Mouse (Mus musculus) forebrain, postnatal 0 days (tissue): ENCODE results near the gene Cpne5. TPM values are rescaled to one million over a fixed set of nuclear protein-coding genes. Genes with fewer than 3 reads are reported as not detected.

Source experiments
- ATAC-seq: fragments of 200-750 bp; cut with Nextera tagmentation; 2 replicates; pipeline ENCODE4 v1.8.0; 2017; ENCODE audit warnings: mild to moderate bottlenecking, moderate library complexity
- DNase-seq: peaks from one replicate; pipeline ENCODE4 v3.0.0-alpha.2; 2015
- H3K27ac ChIP-seq: fragments of 300-500 bp; sonication (generic); 2 replicates; pipeline ENCODE4 v1.5.1; 2014; ENCODE audit warnings: low read depth, mild to moderate bottlenecking, antibody characterized with exemption, low read length, moderate library complexity, mixed read lengths
- H3K27me3 ChIP-seq: fragments of 300-500 bp; sonication (generic); 2 replicates; pipeline ENCODE4 v1.6.1; 2014; ENCODE audit warnings: mild to moderate bottlenecking, low read length, mixed read lengths; ENCODE audit not compliant: insufficient read depth
- H3K36me3 ChIP-seq: fragments of 300-500 bp; sonication (generic); 2 replicates; pipeline ENCODE4 v1.6.1; 2014; ENCODE audit warnings: mild to moderate bottlenecking, moderate library complexity; ENCODE audit not compliant: insufficient read depth
- H3K4me1 ChIP-seq: fragments of 300-500 bp; sonication (generic); 2 replicates; pipeline ENCODE4 v1.6.1; 2014; ENCODE audit warnings: antibody characterized with exemption; ENCODE audit not compliant: insufficient read depth
- H3K4me2 ChIP-seq: fragments of 300-500 bp; sonication (generic); 2 replicates; pipeline ENCODE4 v1.6.1; 2014; ENCODE audit warnings: low read depth, mild to moderate bottlenecking, moderate library complexity
- H3K4me3 ChIP-seq: fragments of 300-500 bp; sonication (generic); 2 replicates; pipeline ENCODE4 v1.5.1; 2014; ENCODE audit warnings: low read depth, low read length, mixed read lengths
- H3K9ac ChIP-seq: fragments of 300-500 bp; sonication (generic); 2 replicates; pipeline ENCODE4 v1.6.1; 2014; ENCODE audit warnings: mild to moderate bottlenecking
- H3K9me3 ChIP-seq: fragments of 300-500 bp; sonication (generic); 2 replicates; pipeline ENCODE4 v1.6.1; 2016; ENCODE audit warnings: low read length
- CTCF ChIP-seq: sonication (generic); IDR thresholded peaks from 2 replicates; pipeline ENCODE4 v1.5.1; 2016; ENCODE audit warnings: antibody characterized with exemption, control low read depth, low read depth
- WGBS: fragments of 180-500 bp; shearing (Covaris S2); extraction: QIAGEN DNeasy Blood & Tissue Kit; methylation state at CpG from one replicate; pipeline ENCODE4 v1.1.7; 2014; 5-methylcytosine and 5-hydroxymethylcytosine counted together
- polyA plus RNA-seq: library from polyadenylated mRNA; unstranded; fragments of >200 nt; fragmentation: Nextera tagmentation; extraction: Ambion mirVana; gene quantifications from 2 replicates; pipeline ENCODE4 v1.2.1, GENCODE M21; 2015
- total RNA-seq: library from RNA; depleted of rRNA; stranded (reverse); fragments of >200 nt; gene quantifications from 2 replicates; pipeline ENCODE4 v1.2.3, GENCODE M21; 2014

Cpne5 gene
- total and polyA plus RNA-seq, 2 experiments from 2014 or later = 60.0 to 61.6 TPM

- DNase-seq (no peak), ATAC-seq (no peak)
- no peaks in the 10 kb centered on the region for H3K27me3 ChIP-seq
- no peaks in the 10 kb centered on the region for H3K9me3 ChIP-seq
- no peak for TF ChIP-seq CTCF
- H3K27ac ChIP-seq = no peak overlapping the region
- peaks cover 10% of the 10 kb centered on the region; the same call in 1 of the 2 replicates for H3K4me1 ChIP-seq
- peaks cover 3% of the 10 kb centered on the region; the same call in 1 of the 2 replicates for H3K36me3 ChIP-seq
- WGBS = 65% methylated on average over 10 of the region's 10 CpGs
- H3K4me2 ChIP-seq = no peak overlapping the region
- no peak overlapping the region for H3K4me3 ChIP-seq
- no peak overlapping the region for H3K9ac ChIP-seq
These were observed 65.9 kb downstream of the Cpne5 start for GRCm38 (mm10) chr17:29172062-29172461.

GRCm38 (mm10) chr17:29171001-29171772 lies 66.8 kb downstream of the Cpne5 start:
- Histone ChIP-seq H3K4me2 (no peak overlapping the region), H3K27ac (no peak overlapping the region), H3K27me3 (no peaks in the 10 kb centered on the region), H3K9me3 (no peaks in the 10 kb centered on the region), H3K36me3 (peaks cover 3% of the 10 kb centered on the region; the same call in 1 of the 2 replicates), H3K4me1 (peaks cover 3% of the 10 kb centered on the region; the same call in 1 of the 2 replicates), H3K4me3 (no peak overlapping the region), H3K9ac (no peak overlapping the region)
- 20% methylated on average over 14 of the region's 14 CpGs for WGBS
- TF ChIP-seq CTCF = peak; percentile 92
- peak; percentile 82 for ATAC-seq
- DNase-seq = peak; percentile 82

- no peak for TF ChIP-seq CTCF
- 77% methylated on average over 14 of the region's 14 CpGs for WGBS
These were observed 67.5 kb downstream of the Cpne5 start for GRCm38 (mm10) chr17:29170431-29171000.

GRCm38 (mm10) chr17:29168996-29169601 lies 68.9 kb downstream of the Cpne5 start:
- no peaks in the 10 kb centered on the region for H3K27me3 ChIP-seq
- H3K4me2 ChIP-seq = no peak overlapping the region
- ATAC-seq (no peak), DNase-seq (no peak)
- WGBS = 74% methylated on average over 12 of the region's 12 CpGs
- H3K9ac ChIP-seq = no peak overlapping the region
- H3K4me3 ChIP-seq = no peak overlapping the region
- H3K9me3 ChIP-seq = no peaks in the 10 kb centered on the region
- H3K27ac ChIP-seq = no peak overlapping the region
- H3K36me3 ChIP-seq = peaks cover 3% of the 10 kb centered on the region; the same call in 1 of the 2 replicates
- H3K4me1 ChIP-seq = 0 out of 2 replicates have a peak, but pooled peaks cover 4% of the 10 kb centered on the region
- peak; percentile 57 for TF ChIP-seq CTCF

More at GRCm38 (mm10) chr17:29170431-29171000, 67.5 kb downstream of the Cpne5 start:
- Histone ChIP-seq H3K4me2 (no peak overlapping the region), H3K4me1 (no peaks in the 10 kb centered on the region), H3K36me3 (peaks cover 3% of the 10 kb centered on the region; the same call in 1 of the 2 replicates), H3K9me3 (no peaks in the 10 kb centered on the region), H3K27me3 (no peaks in the 10 kb centered on the region), H3K4me3 (no peak overlapping the region), H3K27ac (no peak overlapping the region), H3K9ac (no peak overlapping the region)
- ATAC-seq = no peak
- DNase-seq = no peak

GRCm38 (mm10) chr17:29168438-29168837 lies 69.5 kb downstream of the Cpne5 start:
- Histone ChIP-seq H3K4me1 (0 out of 2 replicates have a peak, but pooled peaks cover 4% of the 10 kb centered on the region), H3K4me2 (no peak overlapping the region), H3K27me3 (no peaks in the 10 kb centered on the region), H3K9ac (no peak overlapping the region), H3K9me3 (no peaks in the 10 kb centered on the region), H3K36me3 (peaks cover 3% of the 10 kb centered on the region; the same call in 1 of the 2 replicates), H3K27ac (no peak overlapping the region), H3K4me3 (no peak overlapping the region)
- no peak for DNase-seq
- no peak for TF ChIP-seq CTCF
- no peak for ATAC-seq
- WGBS = 84% methylated on average over 4 of the region's 4 CpGs

GRCm38 (mm10) chr17:29167371-29167770 lies 70.6 kb downstream of the Cpne5 start:
- DNase-seq (no peak), ATAC-seq (no peak)
- Histone ChIP-seq H3K4me1 (0 out of 2 replicates have a peak, but pooled peaks cover 4% of the 10 kb centered on the region), H3K4me3 (no peak overlapping the region), H3K9ac (no peak overlapping the region), H3K4me2 (no peak overlapping the region), H3K27me3 (no peaks in the 10 kb centered on the region), H3K9me3 (no peaks in the 10 kb centered on the region), H3K27ac (no peak overlapping the region), H3K36me3 (peaks cover 3% of the 10 kb centered on the region; the same call in 1 of the 2 replicates)
- 79% methylated on average over 6 of the region's 6 CpGs for WGBS
- no peak for TF ChIP-seq CTCF
